Mouse (Mus musculus) liver, embryonic 14.5 days (tissue): Measurements from ENCODE around the gene Hipk1.

Source experiments
- CTCF ChIP-seq: IDR thresholded peaks from 2 replicates; pipeline ENCODE4 v1.5.1; 2016; ENCODE audit warnings: antibody characterized with exemption, low read depth, control low read depth
- EP300 ChIP-seq: IDR thresholded peaks from 2 replicates; pipeline ENCODE4 v1.6.1; 2016; ENCODE audit warnings: antibody characterized with exemption, low read depth

DNA sequence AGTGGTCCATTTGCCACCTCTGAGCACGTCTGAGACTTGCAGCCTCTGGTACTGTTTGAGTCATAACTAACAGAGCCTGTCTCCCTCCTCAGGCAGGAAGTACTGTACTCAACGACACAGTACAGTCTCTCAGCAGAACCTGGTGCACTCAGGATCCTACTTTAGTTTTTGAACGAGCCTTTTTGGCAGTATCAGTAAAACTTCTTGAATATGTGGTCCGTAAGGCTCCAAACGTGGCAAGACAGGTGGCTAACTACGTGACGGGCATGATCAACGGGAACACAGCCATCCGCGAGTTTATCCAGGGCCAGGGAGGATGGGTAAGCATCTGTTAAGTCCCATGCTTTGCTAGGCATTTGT is 44.6 kb upstream of the Hipk1 start:
- TF ChIP-seq EP300 (no peak), CTCF (no peak)
